Mouse (Mus musculus): Measurements from ENCODE around the gene Alms1.
"Not testable (repeated sequence)": the region's sequence is repeated elsewhere in the genome, so short reads cannot be mapped to it uniquely, and the experiment has no call there.

Gene Alms1

GRCm38 (mm10) chr6:85713105-85713504 lies 125.8 kb downstream of the Alms1 start, which contains the start of gene Nat8f7:
Nat8f7 (minus strand) TSS chr6:85713205.
- DNase-seq (ENCODE audit: low spot score in 2 of 2): not testable (repeated sequence)
